Mouse (Mus musculus): ENCODE measurements around the gene Fth1. TPM values are rescaled to one million over a fixed set of nuclear protein-coding genes. Genes with fewer than 3 reads are reported as not detected.

Gene Fth1
- polyA plus RNA-seq, 1 experiment = 6,516 TPM

GRCm38 (mm10) chr19:9977085-9977484, 3.3 kb upstream of the Fth1 start:
- Histone ChIP-seq H3K4me1 (ENCODE audit: control insufficient read depth) (peaks cover 71% of the 10 kb centered on the region), H3K36me3 (ENCODE audit: control insufficient read depth) (no peaks in the 10 kb centered on the region; the same call in none of the 2 replicates), H3K4me3 (replicated peaks) (no peak overlapping the region), H3K27me3 (ENCODE audit: control insufficient read depth) (no peaks in the 10 kb centered on the region), H3K9me3 (ENCODE audit: control insufficient read depth, low read length) (no peaks in the 10 kb centered on the region)
- TF ChIP-seq GATA1 (IDR thresholded peaks at IDR 0.05; ENCODE audit: low read length) (no peak), TAL1 (IDR thresholded peaks at IDR 0.05; ENCODE audit: low read length) (no peak)

GRCm38 (mm10) chr19:9978431-9978951, 1.9 kb upstream of the Fth1 start:
- H3K36me3 ChIP-seq (ENCODE audit: control insufficient read depth) = peaks cover 6% of the 10 kb centered on the region
- peak overlapping the region; percentile 55 for H3K4me3 ChIP-seq (replicated peaks)
- no peaks in the 10 kb centered on the region for H3K9me3 ChIP-seq (ENCODE audit: control insufficient read depth, low read length)
- no peak for TF ChIP-seq GATA1 (IDR thresholded peaks at IDR 0.05; ENCODE audit: low read length)
- no peak for TF ChIP-seq TAL1 (IDR thresholded peaks at IDR 0.05; ENCODE audit: low read length)
- peaks cover 73% of the 10 kb centered on the region for H3K4me1 ChIP-seq (ENCODE audit: control insufficient read depth)
- no peaks in the 10 kb centered on the region for H3K27me3 ChIP-seq (ENCODE audit: control insufficient read depth)

DNA sequence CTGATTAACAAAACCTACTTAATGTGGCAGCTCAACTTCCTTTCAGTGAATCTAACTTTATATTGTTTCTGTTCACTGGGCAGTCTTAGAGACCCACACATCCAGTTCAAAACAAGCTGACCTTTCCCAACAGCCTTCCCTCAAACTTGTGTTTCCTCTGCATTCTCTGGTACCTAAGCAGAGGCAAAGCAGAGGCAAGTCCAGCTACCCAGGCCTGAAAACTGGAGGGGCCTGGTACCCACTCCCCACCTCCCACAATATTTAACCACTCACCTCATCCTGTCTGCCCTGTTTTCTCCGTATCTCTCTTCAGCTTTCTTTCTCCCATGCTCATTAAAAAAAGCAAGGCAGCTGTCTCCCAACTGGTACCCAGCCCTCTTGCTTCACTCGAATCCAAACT, 1.2 kb upstream of the Fth1 start:
- Histone ChIP-seq H3K4me1 (ENCODE audit: control insufficient read depth) (peaks cover 73% of the 10 kb centered on the region), H3K9me3 (ENCODE audit: control insufficient read depth, low read length) (no peaks in the 10 kb centered on the region), H3K36me3 (ENCODE audit: control insufficient read depth) (peaks cover 13% of the 10 kb centered on the region), H3K4me3 (replicated peaks) (peak overlapping the region; percentile 55), H3K27me3 (ENCODE audit: control insufficient read depth) (no peaks in the 10 kb centered on the region)
- TF ChIP-seq GATA1 (IDR thresholded peaks at IDR 0.05; ENCODE audit: low read length) (no peak), TAL1 (IDR thresholded peaks at IDR 0.05; ENCODE audit: low read length) (no peak)

DNA sequence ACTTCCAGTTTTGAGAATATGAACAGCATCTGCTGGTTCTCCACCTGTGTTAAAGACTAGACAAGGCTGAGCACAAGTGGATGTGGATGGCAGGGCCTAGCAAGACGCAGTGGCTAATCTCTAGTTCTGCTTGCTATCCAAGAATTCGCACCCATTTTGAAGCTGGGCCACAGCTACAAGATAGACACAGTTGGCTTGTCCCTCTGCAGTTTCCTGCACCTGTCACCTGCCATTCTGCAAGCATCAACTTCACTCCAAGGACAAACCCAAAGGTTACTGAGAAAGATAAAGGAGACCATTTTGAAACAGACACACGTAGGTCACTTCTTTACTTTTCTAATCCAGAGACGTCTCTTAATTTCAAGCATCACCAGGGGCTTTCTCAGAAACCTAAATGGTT, 1.2 kb downstream of the Fth1 start:
- no peak for TF ChIP-seq GATA1 (IDR thresholded peaks at IDR 0.05; ENCODE audit: low read length)
- no peak for TF ChIP-seq TAL1 (IDR thresholded peaks at IDR 0.05; ENCODE audit: low read length)
- Histone ChIP-seq H3K4me3 (replicated peaks) (peak overlapping the region; percentile 82), H3K27me3 (ENCODE audit: control insufficient read depth) (no peaks in the 10 kb centered on the region; the same call in 1 of the 2 replicates), H3K9me3 (ENCODE audit: control insufficient read depth, low read length) (no peaks in the 10 kb centered on the region), H3K36me3 (ENCODE audit: control insufficient read depth) (peaks cover 37% of the 10 kb centered on the region), H3K4me1 (ENCODE audit: control insufficient read depth) (peaks cover 76% of the 10 kb centered on the region)

DNA sequence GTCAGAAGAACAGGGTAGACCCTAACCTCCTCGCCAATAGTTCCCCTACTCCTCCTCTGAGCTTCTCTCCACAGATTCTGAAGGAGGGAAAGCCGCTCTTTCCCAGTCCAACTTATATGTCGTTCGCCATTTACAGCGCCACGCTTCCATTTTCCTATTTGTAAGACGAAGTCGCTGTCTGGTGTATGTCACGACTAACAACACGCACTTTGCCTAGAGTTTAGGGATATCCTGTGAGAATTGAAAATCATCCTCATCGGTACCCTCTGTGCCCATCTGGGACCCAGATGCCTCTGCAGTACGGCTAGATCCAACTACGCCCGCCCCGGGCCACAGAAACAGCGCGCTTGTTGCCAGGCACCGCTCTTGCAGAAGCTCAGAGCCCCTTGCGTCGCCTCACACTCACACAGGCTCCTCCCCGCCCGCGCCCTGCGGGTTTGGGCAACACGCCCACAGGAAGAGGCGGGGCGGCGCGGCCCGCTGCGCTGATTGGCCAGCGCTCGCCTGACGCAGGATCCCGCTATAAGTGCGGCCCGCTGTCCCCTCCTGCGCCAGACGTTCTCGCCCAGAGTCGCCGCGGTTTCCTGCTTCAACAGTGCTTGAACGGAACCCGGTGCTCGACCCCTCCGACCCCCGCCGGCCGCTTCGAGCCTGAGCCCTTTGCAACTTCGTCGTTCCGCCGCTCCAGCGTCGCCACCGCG, 1.9 kb downstream of the Fth1 start:
- peak overlapping the region; percentile 82 for H3K4me3 ChIP-seq (replicated peaks)
- TF ChIP-seq GATA1 (IDR thresholded peaks at IDR 0.05; ENCODE audit: low read length) (no peak), TAL1 (IDR thresholded peaks at IDR 0.05; ENCODE audit: low read length) (no peak)

GRCm38 (mm10) chr19:9982852-9983542, 2.6 kb downstream of the Fth1 start:
- H3K4me1 ChIP-seq (ENCODE audit: control insufficient read depth) = peaks cover 79% of the 10 kb centered on the region
- peak overlapping the region; percentile 82 for H3K4me3 ChIP-seq (replicated peaks)
- H3K27me3 ChIP-seq (ENCODE audit: control insufficient read depth) = no peaks in the 10 kb centered on the region; the same call in 1 of the 2 replicates
- H3K9me3 ChIP-seq (ENCODE audit: control insufficient read depth, low read length) = no peaks in the 10 kb centered on the region
- peak; percentile 93 for TF ChIP-seq GATA1 (IDR thresholded peaks at IDR 0.05; ENCODE audit: low read length)
- TF ChIP-seq TAL1 (IDR thresholded peaks at IDR 0.05; ENCODE audit: low read length) = peak; percentile 73
- H3K36me3 ChIP-seq (ENCODE audit: control insufficient read depth) = peaks cover 50% of the 10 kb centered on the region

More for the DNA sequence above, 1.9 kb downstream of the Fth1 start:
- H3K36me3 ChIP-seq (ENCODE audit: control insufficient read depth) = peaks cover 44% of the 10 kb centered on the region
- H3K27me3 ChIP-seq (ENCODE audit: control insufficient read depth) = no peaks in the 10 kb centered on the region; the same call in 1 of the 2 replicates
- peaks cover 77% of the 10 kb centered on the region for H3K4me1 ChIP-seq (ENCODE audit: control insufficient read depth)
- H3K9me3 ChIP-seq (ENCODE audit: control insufficient read depth, low read length) = no peaks in the 10 kb centered on the region

DNA sequence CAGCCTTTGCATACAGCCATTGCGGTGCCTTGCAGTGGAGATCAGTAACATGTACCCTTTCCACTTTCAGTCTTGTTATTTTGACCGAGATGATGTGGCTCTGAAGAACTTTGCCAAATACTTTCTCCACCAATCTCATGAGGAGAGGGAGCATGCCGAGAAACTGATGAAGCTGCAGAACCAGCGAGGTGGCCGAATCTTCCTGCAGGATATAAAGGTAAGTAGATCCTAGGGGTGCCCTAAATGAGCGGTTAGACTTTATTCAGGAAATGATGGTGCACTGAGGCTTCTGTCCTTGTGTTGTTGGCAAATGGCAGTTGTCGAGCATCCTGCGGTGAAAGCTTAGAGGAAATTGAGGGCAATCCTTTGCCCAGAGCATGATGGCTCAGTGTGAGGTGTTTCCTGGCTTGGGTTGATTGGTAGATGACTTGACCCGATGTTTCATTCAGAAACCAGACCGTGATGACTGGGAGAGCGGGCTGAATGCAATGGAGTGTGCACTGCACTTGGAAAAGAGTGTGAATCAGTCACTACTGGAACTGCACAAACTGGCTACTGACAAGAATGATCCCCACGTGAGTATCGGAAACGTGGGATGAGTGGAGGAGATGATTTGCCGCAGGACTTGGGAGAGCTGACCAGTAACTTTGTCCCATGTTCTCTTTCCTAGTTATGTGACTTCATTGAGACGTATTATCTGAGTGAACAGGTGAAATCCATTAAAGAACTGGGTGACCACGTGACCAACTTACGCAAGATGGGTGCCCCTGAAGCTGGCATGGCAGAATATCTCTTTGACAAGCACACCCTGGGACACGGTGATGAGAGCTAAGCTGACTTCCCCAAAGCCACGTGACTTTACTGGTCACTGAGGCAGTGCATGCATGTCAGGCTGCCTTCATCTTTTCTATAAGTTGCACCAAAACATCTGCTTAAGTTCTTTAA, 4.0 kb downstream of the Fth1 start:
- Histone ChIP-seq H3K4me1 (ENCODE audit: control insufficient read depth) (peaks cover 79% of the 10 kb centered on the region), H3K27me3 (ENCODE audit: control insufficient read depth) (no peaks in the 10 kb centered on the region; the same call in 1 of the 2 replicates), H3K4me3 (replicated peaks) (peak overlapping the region; percentile 82), H3K9me3 (ENCODE audit: control insufficient read depth, low read length) (no peaks in the 10 kb centered on the region), H3K36me3 (ENCODE audit: control insufficient read depth) (peaks cover 53% of the 10 kb centered on the region)
- TF ChIP-seq TAL1 (IDR thresholded peaks at IDR 0.05; ENCODE audit: low read length) (no peak), GATA1 (IDR thresholded peaks at IDR 0.05; ENCODE audit: low read length) (no peak)

DNA sequence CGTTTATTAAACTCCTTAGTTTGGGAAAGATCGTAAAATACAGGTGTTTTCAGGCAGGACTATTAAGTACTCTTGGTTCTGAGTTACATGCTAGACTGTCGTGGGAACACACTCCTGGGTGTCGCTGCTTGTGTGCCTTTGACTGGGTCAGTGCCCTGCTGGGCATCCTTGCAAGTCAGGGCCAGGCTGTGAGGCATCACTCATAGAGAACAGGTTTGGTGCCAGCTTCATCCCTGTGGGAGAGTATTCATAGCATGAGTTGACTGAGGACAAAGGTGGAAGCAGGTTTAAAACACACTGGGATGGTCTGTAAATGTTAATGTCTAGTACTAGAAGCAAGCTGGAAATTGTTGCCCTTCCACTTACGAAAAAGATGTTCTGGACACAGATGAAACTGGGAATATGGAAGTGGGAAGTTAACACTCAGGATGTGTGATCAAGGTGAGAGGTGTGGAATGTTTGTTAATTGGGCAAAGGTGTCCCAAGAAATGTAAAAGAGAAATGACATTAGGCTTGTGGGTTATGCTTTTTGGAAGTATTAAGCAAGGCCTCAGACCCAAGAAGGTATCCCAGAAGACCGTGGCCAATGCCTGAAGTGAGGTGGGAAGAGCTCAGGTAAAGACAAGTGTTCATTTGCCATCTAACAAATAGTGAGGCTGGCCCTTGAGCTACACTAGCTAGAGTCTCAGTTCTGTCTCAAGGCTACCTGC, 4.9 kb downstream of the Fth1 start:
- Histone ChIP-seq H3K9me3 (ENCODE audit: control insufficient read depth, low read length) (no peaks in the 10 kb centered on the region), H3K4me1 (ENCODE audit: control insufficient read depth) (peaks cover 79% of the 10 kb centered on the region), H3K27me3 (ENCODE audit: control insufficient read depth) (no peaks in the 10 kb centered on the region; the same call in 1 of the 2 replicates), H3K4me3 (replicated peaks) (peak overlapping the region; percentile 82), H3K36me3 (ENCODE audit: control insufficient read depth) (peaks cover 53% of the 10 kb centered on the region)
- TF ChIP-seq GATA1 (IDR thresholded peaks at IDR 0.05; ENCODE audit: low read length) (no peak), TAL1 (IDR thresholded peaks at IDR 0.05; ENCODE audit: low read length) (no peak)
